Comparison of ENCODE assay signal across 13 mouse cellular contexts in genomic region chr3:98348106-98348505, GRCm38 (mm10). TPM values are rescaled to one million over a fixed set of nuclear protein-coding genes. Genes with fewer than 3 reads are reported as not detected.
DNase-seq lines count a peak whose midpoint lies in the region; ATAC-seq lines count a peak whose summit lies in the region.
"Had no signal": no experiment of that assay in that cellular context is flagged by ENCODE, and none has a peak within 500 bp of the region (broad histone marks: within the 10 kb centered on the region; RNA-seq: fewer than 3 reads in every experiment).

No protein-coding gene starts in this region.

- no peaks in the 10 kb centered on the region for H3K9me3 ChIP-seq in hindbrain, embryonic 14.5 days (ENCODE audit: control insufficient read depth, low read length)
- H3K9me3 ChIP-seq: heart, embryonic 10.5 days; hindbrain, embryonic 12.5 days had no signal

- DNase-seq in lung, postnatal 36 days: peak; percentile 35
- no peak for DNase-seq in lung, postnatal 4 days
- DNase-seq in induced T-regulatory cell, adult 2 months (ENCODE audit: low read depth): peak; percentile 90
- peak; percentile 90 for DNase-seq in naive thymus-derived CD4-positive, alpha-beta T cell, adult 2 months (ENCODE audit: low read depth)
- DNase-seq in thymus, postnatal 4 days: peak; percentile 35
- no peak for DNase-seq in kidney, adult 18-20 months
- no peak for DNase-seq in hindbrain, embryonic 14.5 days (ENCODE audit: low spot score)
- no peak for DNase-seq in lung, postnatal 14 days
- DNase-seq: lung, embryonic 14.5 days; midbrain, embryonic 14.5 days had no signal

- H3K27me3 ChIP-seq in hindbrain, embryonic 14.5 days (ENCODE audit: control insufficient read depth, insufficient read depth, low read length): no peaks in the 10 kb centered on the region
- H3K27me3 ChIP-seq: hindbrain, embryonic 12.5 days had no signal

- no peak overlapping the region for H3K27ac ChIP-seq in hindbrain, embryonic 14.5 days
- H3K27ac ChIP-seq: heart, embryonic 10.5 days; hindbrain, embryonic 12.5 days had no signal

- H3K36me3 ChIP-seq in hindbrain, embryonic 14.5 days (replicated peaks; ENCODE audit: control insufficient read depth, insufficient read depth): no peaks in the 10 kb centered on the region
- H3K36me3 ChIP-seq: heart, embryonic 10.5 days; hindbrain, embryonic 12.5 days had no signal

- H3K9ac ChIP-seq in hindbrain, embryonic 14.5 days: no peak overlapping the region
- H3K9ac ChIP-seq: hindbrain, embryonic 12.5 days; lung, embryonic 14.5 days had no signal

- H3K4me2 ChIP-seq in hindbrain, embryonic 14.5 days (replicated peaks): no peak overlapping the region
- H3K4me2 ChIP-seq: hindbrain, embryonic 12.5 days; lung, embryonic 14.5 days had no signal

- no peak for ATAC-seq in hindbrain, embryonic 14.5 days (ENCODE audit: low FRiP score)

- WGBS in hindbrain, embryonic 14.5 days: 82% methylated on average over 6 of the region's 6 CpGs

- H3K4me3 ChIP-seq in hindbrain, embryonic 14.5 days (replicated peaks; ENCODE audit: low read length): no peak overlapping the region
- H3K4me3 ChIP-seq: erythroblast, embryonic 14.5 days; heart, embryonic 10.5 days; hindbrain, embryonic 12.5 days had no signal

- no peaks in the 10 kb centered on the region for H3K4me1 ChIP-seq in hindbrain, embryonic 14.5 days (replicated peaks; ENCODE audit: control insufficient read depth, insufficient read depth, low read length)
- H3K4me1 ChIP-seq: heart, embryonic 10.5 days; hindbrain, embryonic 12.5 days had no signal

RNA-seq across cellular contexts. Expression of gene Phgdh, which starts 8.3 kb away (rescaled TPM):
- polyA plus RNA-seq in hindbrain, embryonic 14.5 days (2014; fragmentation: Nextera tagmentation; extraction: Ambion mirVana): 160 and 173 TPM in 2 replicates

RNA-seq across cellular contexts. Expression of gene Zfp697, which starts 34.2 kb away (rescaled TPM):
- 20.6 and 21.5 TPM in 2 replicates for polyA plus RNA-seq in hindbrain, embryonic 14.5 days (2014; fragmentation: Nextera tagmentation; extraction: Ambion mirVana)
- polyA plus RNA-seq: erythroblast, embryonic 14.5 days had no signal

Comparison
In these comparisons a context has a peak if more than half of its experiments do, and no peak if none do; other contexts are left out.
1. DNase-seq: peak in lung, postnatal 36 days (single experiment), induced T-regulatory cell, adult 2 months (single experiment), naive thymus-derived CD4-positive, alpha-beta T cell, adult 2 months (single experiment) and thymus, postnatal 4 days (single experiment); none in lung, postnatal 4 days (0 of 2), kidney, adult 18-20 months (single experiment), hindbrain, embryonic 14.5 days (single experiment) and lung, postnatal 14 days (single experiment).